In genomic region chr5:36719135-36719534, GRCm38 (mm10) we compare ENCODE assay signal across 10 mouse cellular contexts.
"Had no signal": no experiment of that assay in that cellular context is flagged by ENCODE, and none has a peak within 500 bp of the region (broad histone marks: within the 10 kb centered on the region; RNA-seq: fewer than 3 reads in every experiment).

No protein-coding gene starts in this region.

- H3K27ac ChIP-seq: limb, embryonic 12.5 days; lung, embryonic 15.5 days; macrophage; midbrain, embryonic 13.5 days had no signal

- ATAC-seq: midbrain, embryonic 13.5 days had no signal

- H3K4me1 ChIP-seq: limb, embryonic 12.5 days; lung, embryonic 15.5 days; midbrain, embryonic 13.5 days had no signal

- DNase-seq: kidney, adult 8-10 months; layer of hippocampus, adult 9-11 months; layer of hippocampus, postnatal 36 days; lung, postnatal 14 days; right cerebral cortex, postnatal 14 days; thymus, postnatal 36 days had no signal

- H3K4me3 ChIP-seq: limb, embryonic 12.5 days; lung, embryonic 15.5 days; midbrain, embryonic 13.5 days had no signal

- H3K36me3 ChIP-seq: limb, embryonic 12.5 days; lung, embryonic 15.5 days; midbrain, embryonic 13.5 days had no signal

- H3K4me2 ChIP-seq: limb, embryonic 12.5 days; lung, embryonic 15.5 days; midbrain, embryonic 13.5 days had no signal

- H3K27me3 ChIP-seq: midbrain, embryonic 13.5 days had no signal

- H3K9ac ChIP-seq: limb, embryonic 12.5 days; lung, embryonic 15.5 days; midbrain, embryonic 13.5 days had no signal

- H3K9me3 ChIP-seq: limb, embryonic 12.5 days; lung, embryonic 15.5 days; midbrain, embryonic 13.5 days had no signal
